Mouse (Mus musculus): ENCODE measurements around the gene Slc9a2.
"Not testable (repeated sequence)": the region's sequence is repeated elsewhere in the genome, so short reads cannot be mapped to it uniquely, and the experiment has no call there.

The Slc9a2 gene

DNA sequence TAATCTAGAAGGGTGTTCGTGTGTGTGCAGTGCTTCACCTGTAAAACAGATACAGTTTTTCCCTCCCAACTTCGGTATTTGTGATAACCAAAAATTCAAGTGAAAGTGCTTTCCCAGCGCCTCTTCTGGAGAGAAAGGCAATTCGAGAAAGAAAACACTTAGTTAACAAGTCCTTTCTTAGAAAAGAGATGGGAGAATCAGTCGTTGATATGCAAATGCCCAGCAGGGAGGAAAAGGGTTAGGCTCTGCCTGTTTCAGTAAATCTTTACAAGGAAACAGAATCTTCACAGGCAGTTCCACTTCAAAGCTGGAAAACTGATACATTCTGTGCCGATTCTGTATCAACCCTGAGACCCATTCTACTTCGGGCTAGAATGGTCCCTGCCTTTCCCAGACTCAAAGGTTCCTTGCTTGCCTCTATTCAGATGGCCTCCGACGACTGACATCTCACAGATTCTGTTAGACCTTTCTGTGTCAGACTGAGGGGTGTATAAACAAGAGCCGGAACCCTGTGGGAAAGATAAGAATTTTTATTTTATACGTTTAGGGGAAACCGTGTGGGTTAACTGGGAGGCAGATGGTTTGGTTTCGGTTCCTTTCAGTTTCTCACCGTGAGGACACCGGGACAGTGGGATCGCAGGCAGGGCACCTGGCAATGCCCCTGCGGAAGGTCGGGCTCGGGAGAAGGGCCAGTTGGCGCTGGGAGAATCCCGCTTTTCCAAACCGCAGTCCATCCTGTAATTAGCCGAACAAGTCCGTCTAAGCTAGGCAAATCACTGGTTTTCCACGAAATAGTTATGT is at the start of gene Slc9a2:
Slc9a2 (plus strand) TSS at position 508 of the 801 bp plus-strand sequence.
- DNase-seq: peak; percentile 17

DNA sequence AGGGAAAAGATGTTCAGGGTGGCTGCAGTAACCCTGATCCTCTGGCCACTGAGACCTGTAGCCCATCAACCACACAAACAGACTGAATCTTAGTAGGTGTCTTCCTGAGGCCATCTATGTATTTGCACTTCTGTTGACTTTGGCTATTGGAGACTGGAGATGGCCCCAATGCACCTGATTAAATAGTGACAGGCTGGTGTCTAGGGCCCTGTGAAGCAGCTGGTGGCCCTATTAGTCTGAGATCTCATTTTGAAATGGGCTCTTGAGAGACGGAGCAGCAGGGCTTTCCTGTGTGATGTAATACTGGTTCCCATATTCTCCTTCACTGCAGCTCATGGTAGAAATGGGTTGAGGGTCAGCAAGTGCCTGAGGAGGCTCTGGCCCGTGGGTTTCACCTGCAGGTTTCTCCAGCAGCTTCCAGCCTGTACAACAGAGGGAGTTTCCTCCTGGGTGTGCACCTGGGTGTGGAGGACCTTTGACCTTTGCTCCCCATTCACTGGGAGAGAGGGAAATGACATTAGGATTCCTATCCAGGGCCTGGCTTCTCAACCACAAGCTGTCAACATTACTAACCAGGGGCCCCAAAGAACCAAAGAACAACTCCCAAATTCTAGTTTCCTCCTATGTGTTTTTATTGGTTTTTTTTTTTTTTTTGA is 47.8 kb upstream of the Slc9a2 start:
- DNase-seq: no peak

DNA sequence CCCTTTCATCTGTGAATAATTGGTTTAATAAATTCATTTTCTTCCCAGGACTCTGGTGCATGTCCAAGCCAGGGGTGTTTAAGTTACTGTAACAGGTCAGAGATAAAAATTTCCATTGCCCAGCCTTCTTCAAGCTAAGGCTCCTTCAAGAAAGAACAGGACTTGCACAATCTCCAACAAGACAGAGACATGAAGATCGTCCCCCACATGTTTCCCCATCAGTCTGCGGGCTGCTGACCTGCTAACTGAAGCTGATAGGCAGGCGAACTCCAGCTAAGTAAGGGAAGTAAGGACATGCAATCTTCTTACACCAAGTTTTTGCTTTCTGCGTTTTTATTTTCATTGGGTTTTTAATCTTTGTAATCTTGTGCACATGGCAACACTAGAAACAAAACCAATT is 45.8 kb upstream of the Slc9a2 start:
- no peak for DNase-seq

DNA sequence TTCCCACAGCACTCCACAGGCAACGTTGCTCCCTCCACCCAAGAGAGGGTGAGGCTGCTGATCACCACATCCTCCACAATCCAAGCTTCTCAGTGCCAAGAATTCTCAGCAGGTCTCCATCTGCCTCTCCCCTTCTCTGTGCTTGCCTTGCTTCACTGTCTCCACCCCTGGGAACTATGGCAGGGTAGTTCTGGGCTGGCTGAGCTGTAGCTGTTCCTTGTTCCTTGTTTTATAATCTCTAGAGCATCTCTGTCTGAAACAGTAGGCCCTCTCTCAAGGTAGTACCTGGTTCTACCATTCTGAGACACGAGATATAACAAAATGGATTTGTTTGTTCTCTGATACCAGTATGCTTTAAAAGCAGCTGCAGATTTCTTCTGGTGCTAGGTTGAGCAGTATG is 32.1 kb upstream of the Slc9a2 start:
- DNase-seq: no peak

DNA sequence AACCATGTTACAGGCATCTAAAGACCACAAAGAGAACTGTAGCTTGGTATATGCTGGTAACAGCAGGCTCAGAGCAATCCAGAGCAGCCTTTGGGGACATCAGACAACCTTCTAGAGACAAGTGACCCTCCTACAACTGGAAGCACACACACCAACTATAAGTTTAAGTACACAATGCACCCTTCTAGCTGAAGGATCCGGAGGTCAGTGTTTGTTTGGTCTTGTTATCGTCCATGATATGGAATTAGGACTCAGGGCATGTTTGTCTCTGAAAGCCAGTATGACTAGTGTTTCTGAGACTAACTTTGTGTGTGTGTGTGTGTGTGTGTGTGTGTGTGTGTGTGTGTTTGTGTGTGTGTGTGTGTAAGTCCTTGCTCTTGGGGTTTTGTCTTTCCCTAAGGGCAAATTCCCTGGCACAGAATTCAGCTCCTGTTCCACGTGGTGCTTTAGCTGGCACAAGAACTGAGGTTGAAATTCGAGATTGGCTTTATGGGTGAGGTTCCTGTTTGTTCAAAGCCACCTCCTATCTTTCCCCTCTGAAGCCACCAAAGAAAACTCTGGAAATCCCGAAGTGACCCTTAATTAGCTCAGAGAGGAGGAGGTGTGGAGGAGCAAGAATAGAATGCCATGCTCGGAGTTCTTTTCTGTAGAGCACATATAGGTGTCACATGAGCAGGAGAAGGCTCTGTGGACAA is 29.4 kb upstream of the Slc9a2 start:
- DNase-seq: no peak

DNA sequence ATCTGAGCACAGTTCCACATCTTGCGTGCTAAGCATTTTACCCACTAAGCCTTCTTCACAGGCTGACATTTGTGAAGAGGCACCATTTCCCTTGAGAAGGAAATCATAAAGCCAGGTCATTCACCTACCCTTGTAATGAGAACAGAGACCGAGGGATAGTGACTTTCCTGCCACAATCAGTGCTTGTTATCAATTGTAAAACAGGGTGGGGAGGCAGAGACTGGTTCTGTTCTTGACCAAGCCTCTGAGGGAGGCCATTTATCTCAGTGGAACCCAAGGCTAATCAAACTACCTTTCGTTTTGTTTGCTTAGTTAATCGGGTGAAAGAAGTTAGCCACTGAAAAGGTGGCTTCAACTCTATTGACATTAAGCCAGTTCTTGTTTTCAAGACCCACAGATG is 23.3 kb upstream of the Slc9a2 start:
- no peak for DNase-seq

DNA sequence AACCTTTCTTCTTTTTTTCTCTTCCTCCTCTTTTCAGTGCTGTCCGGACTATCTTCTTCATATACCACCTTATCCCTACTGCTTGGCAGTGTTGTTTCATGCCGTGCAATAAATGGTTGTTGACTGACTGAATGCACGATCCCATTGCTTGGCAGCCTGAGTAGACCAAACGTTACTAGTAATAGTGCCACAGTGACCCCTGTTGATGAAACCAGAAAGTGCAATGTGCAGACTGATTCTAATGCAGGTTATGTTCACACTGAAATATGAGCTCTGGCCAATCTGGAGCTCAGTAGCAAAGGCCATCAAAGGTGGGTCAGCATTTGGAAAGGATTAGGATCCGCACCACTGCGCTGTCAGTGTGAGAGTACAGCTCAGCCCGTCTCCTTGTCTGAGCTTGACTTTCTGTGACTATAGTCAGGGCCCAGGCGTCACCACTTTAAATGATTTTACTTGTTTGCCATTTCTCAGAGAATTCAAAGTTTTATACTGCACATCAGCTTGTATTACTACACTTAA is 22.3 kb upstream of the Slc9a2 start:
- DNase-seq: peak; percentile 74

DNA sequence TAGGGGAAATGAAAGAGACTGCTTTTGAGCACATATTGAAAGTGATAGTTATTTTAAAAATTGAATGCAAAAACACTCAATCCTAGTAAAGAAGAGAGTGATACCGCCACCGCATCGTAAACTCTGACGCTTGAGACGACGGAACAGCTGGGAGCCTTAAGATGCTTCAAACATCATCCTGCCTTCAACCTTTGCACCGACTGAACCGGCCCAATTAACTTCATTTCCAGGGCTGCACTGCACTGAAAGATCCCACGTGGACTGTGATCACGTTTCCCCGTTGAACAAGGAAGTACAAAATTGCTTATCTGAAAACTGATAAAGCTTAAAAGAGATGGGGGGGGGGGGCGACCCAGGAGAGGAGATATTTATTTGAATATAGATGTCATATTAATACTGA is 21.4 kb upstream of the Slc9a2 start:
- no peak for DNase-seq

DNA sequence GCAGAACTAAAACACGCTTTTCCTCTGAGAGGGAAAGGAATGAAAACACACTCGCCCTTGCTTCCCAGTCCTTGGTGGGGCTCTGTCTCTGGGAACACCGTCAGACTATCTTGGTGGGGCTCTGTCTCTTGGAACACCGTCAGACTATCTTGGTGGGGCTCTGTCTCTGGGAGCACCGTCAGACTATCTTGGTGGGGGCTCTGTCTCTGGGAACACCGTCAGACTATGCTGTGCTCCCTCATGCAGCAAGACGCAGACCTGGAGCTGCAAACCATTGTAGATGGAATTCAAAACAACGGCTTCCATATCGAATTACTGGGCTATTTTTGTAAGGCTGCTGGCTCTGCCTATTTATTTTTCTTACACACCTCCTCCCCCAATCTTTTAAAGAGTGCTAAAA is 20.9 kb upstream of the Slc9a2 start:
- no peak for DNase-seq

DNA sequence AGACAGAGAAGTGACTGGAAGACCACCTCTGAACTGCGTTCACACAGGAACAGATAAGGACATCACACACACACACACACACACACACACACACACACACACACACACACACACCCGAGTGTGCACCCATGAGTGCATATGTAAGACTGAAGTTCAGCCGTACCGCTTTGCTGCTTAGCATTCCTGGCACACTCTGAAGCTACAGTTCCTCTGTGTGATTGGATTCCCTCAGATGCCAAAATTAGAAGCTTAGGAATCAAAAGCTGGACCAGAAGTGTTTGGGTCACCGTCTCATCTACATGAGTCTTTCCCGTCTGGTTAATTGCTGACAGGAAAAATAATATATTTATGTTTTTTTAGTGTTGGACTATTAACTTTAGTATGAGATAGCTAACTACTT is 19.5 kb upstream of the Slc9a2 start:
- no peak for DNase-seq

DNA sequence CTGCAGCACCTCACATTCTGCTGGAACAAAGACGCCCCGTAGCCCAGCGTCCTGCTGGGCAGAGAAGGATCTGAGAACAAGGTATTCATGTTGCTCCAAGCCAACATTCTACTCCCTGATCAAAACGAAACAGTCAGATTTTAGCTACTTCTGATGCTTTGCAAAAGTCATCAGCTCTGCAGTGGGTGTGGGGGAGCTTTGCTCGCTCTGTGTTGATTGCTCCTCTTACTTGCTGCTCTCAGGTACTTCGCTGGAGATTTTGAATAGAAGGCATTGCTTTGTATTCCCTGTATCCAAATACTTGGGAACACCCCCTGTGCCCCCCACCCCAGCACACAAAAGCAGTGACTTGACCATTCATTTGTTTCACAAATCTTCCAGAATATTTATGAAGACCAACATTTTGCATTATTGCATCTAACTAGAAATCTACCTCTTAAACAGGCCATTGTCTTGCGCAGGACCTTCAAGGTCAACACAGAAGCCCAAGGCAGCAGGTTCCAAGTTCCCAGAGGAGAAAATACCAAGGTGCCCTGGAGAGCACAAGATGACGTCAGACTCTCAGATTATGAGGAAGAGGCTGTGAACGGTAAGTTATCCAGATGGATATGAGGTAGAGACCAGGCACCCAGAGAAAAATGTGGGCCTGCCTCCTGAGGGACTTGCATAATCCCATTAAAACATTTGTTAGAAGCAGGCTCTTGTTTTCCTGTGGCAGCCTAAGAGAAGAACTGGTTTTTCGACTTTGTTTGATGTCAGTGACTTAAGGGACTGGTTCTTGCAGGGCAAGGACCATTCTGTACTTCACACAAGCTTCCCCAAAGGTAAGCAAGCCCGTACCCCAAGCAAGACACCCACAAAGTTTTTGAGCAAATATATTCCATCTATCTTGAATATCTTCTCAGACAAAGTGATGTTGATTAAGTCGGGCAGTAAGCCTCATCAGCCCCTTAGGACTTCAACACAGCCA is 14.7 kb upstream of the Slc9a2 start:
- no peak for DNase-seq

DNA sequence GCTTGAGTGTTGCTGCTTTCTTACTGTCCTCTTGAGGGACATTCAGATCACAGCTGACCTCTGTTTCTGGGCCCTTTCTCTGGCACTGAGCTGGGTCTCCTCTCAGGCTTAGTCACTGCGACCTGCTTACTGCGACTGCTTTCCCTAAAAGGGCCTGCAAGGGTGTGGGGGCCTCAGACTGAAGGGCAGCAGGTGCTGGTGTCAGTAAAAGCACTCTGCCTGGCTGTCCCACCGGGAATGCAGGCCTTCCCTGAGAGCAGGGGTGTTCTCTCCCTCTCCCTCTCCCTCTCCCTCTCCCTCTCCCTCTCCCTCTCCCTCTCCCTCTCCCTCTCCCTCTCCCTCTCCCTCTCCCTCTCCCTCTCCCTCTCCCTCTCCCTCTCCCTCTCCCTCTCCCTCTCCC is 12.9 kb upstream of the Slc9a2 start:
- not testable (repeated sequence) for DNase-seq

DNA sequence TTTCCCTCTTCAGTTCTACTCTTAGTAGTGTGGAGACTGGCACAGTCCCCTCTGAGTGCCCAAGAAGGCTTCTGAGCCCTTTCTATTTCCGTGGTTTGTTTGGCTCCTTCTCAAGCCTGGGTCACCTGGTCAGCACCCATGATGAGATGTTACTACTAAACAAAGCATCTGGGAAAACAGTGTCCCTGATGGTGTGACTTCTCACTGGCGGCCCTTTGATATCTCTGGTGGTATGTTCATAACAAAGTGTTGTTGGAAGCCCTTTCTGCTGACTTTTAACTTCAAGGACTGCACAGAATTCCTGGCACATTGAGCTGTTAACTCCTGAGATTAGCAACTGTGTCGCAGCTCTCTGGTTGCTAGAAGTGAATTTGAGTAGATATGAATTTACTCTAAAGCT is 10.3 kb upstream of the Slc9a2 start:
- no peak for DNase-seq

DNA sequence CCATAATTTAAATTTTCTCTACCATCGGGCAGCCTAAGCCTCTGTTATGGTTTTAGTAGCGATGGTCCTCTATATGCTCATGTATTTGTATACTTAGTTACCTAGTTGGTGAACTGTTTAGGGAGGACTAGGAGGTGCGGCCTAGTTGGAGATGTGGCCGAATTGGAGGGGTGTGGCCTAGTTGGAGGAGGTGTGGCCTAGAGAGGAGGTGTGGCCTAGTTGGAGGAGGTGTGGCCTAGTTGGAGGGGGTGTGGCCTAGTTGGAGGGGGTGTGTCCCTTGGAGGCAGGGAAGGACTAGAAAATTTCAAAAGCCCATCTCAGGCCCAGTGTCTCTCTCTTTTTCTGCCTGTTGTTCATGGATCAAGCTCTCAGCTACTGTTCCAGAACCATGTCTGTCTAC is 8.9 kb upstream of the Slc9a2 start:
- DNase-seq: no peak

DNA sequence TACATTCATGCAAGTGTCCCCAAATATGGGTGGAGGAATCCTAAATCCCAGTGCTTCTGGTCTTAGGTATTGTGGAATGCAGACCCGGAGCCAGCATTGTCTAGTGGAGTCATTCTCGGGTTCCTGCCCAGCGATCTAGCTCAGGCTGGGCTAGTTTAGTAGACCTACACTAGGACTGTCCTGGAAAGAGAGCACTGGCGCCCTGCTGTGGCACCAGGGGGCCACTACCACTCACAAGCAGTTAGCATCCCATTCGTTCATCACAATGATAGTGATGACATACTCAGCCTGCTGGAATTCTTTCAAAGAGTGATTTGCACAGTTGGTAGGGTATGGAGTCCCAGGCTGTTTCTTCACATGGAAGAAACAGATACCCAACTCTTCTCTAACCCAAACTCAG is 3.1 kb upstream of the Slc9a2 start:
- DNase-seq: no peak

DNA sequence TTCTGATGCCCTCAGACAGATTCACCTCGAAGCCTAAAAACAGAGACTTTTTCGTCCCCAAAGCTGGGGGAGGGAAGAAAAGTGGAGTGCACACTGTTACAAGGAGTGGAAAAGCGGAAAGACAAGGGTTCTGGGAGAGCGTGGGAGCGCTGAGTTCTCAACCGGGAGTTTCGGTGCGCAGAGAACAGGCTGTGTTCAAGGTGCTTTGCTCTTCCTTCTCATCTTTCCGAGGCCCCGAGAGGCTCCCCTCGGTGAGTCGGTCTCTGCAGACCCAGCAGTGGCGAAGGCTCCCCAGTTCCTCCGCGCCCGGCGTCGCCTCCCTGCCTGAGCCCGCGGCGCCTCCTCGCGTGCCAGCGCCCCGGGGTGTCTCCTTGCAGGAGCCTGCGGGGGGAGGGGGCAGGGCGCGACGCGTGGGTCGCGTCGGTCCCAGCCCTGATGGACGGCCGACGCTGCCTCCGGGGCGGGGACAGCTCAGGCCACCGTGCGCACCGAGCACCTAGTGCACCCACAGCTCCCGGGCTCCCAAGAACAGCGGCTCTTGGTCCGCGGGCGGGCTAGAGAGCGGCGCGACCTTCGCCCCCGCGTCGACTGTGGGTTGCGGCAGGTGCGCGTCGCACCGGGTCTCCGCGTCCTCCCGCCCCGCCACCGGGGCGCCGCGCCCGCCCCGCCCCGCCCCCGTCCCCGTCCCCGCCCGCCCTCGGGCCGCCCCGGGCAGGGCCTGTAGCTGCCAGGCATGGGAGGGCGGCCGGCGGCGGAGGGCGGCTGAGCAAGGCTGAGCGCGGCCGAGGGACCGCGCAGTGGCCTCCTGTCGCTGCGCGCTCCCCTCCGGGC is 709 bp downstream of the Slc9a2 start:
- DNase-seq: peak; percentile 67

DNA sequence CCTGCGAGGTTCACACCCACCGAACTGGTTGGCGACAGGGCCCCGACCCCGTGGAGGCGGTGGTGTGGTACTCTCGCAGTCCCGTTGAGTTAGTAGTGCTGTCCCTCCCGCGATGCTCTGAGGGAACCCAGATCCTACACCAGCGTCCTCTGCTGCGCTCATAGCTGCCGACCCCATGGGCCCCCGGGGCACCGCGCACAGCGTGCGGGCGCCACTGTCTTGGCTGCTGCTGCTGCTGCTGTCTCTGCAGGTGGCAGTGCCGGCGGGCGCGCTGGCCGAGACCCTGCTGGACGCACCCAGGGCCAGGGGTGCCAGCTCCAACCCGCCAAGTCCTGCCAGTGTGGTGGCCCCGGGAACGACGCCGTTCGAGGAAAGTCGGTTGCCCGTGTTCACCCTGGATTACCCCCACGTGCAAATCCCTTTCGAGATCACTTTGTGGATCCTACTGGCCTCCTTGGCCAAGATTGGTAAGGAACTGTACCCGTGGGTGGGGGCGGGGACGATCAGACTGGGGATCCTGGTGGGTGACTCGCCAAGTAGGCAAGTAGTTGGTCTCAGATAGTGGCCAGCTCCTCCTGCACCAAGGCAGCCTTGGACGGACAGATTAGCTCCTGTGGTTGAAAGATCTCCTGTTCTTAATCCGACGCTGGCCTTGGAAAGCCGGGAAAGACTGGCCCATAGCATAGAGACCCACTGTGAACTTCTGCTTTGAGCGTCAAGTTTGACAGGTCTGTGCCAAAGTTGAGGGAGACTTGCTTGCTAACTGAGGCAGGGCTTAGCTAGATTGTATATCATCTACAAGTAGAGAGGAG is 1.5 kb downstream of the Slc9a2 start:
- DNase-seq: peak; percentile 38

DNA sequence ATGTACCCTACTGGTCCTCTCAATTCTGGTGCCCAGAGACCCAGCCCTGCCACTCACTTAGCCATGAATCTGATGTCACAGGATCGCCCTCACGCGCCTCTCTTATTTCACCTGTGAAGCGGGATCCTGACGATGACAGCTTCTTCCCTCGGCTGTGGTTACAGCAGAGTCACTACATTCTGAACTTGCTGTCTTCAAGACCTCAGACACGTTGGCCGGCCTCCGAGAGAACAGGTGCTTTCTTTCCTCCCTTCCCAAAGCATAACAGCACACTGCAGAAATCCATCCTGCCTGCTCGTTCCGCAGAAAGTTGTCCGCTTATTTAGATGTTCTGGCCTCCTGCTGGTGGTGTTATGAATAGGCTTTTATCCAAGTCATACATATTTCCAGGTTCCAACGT is 13.9 kb downstream of the Slc9a2 start:
- DNase-seq: no peak

DNA sequence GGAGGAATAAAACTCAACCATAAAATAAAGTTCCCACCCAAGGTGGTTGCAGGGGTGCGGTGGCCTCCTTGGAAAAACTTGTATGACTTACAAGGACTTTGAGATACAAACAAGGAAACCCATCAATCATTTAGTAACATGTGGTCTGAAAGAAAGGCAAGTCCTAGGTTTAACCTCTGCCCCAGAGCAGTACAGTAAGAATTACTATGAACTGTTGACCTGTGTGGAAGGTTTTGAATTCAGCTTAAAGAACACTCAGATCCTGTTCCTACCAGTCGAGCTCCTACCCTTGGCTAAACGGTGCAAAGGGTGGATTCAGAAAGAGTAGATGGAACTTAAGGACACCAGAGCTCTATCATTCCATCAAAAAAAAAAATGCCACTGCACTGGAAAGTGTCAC is 16.1 kb downstream of the Slc9a2 start:
- no peak for DNase-seq

DNA sequence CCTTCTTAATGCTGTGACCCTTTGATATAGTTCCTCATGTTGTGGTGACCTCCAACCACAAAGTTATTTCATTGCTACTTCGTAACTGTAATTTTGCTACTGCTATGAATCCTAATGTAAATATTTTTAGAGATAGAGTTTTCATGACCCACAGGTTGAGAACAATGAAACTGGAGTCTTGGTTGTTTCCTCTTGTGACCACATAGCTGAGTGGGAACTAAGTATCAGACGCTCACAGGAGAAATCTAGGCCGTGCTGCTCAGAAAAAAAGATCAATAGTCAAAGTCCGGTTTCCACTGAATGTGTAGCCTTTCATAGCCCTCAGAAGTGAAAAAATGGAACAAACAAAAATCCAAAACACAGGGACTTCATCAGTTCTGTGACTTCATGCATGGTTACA is 24.7 kb downstream of the Slc9a2 start:
- DNase-seq: no peak

DNA sequence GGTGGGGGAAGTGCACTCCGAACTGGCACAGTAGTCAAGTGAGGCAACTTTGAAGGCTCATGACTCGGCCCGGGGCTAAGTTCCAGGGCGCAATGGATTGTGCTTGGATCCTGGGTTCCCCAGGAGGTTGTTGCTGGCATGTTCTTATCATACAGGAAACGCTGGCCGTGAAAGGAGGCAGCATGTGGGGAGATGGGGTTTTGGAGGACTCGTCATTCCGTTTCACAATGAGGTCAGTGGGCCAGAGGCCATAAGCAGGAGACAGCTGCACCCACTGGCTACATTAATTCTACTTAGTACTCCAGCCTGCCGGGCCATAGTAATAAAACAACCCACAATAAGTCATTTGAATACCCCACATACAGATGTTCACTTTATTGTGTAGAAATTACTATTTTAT is 34.6 kb downstream of the Slc9a2 start:
- DNase-seq: no peak
